Mouse (Mus musculus) MEL (cell line): Measurements from ENCODE around the gene Rgl1. TPM values are rescaled to one million over a fixed set of nuclear protein-coding genes. Genes with fewer than 3 reads are reported as not detected.

ENCODE experiments used
- DNase-seq: peaks from one replicate; pipeline ENCODE4 v3.0.0; 2011; ENCODE audit warnings: low read depth, low spot score
- H3K27ac ChIP-seq: 2 replicates; pipeline ENCODE4 v1.5.1; 2012; ENCODE audit warnings: low read depth, mild to moderate bottlenecking, control low read depth, low read length, moderate library complexity; ENCODE audit not compliant: control insufficient read depth
- H3K27me3 ChIP-seq, 2 experiments: fragments of 150-350 bp in 1 of 2; sonication (generic) in 1 of 2; 2 replicates each; pipeline ENCODE4 v1.6.1; 2012; ENCODE audit warnings: low read length in 2 of 2, mild to moderate bottlenecking in 2 of 2, improper control_type of control experiment in 1 of 2, moderate library complexity in 1 of 2; ENCODE audit not compliant: insufficient read depth in 2 of 2, control insufficient read depth in 1 of 2
- H3K36me3 ChIP-seq, 2 experiments: 2 replicates each; pipeline ENCODE4 v1.6.1; 2012 to 2014; ENCODE audit warnings: low read length in 2 of 2, improper control_type of control experiment in 1 of 2, inconsistent platforms in 1 of 2, mild to moderate bottlenecking in 1 of 2; ENCODE audit not compliant: insufficient read depth in 2 of 2, control insufficient read depth in 1 of 2
- H3K4me1 ChIP-seq, 2 experiments: fragments of 150-350 bp in 1 of 2; sonication (generic) in 1 of 2; 2 replicates each; pipeline ENCODE4 v1.6.1; 2012; ENCODE audit warnings: low read length in 2 of 2, improper control_type of control experiment in 1 of 2, mild to moderate bottlenecking in 1 of 2; ENCODE audit not compliant: insufficient read depth in 2 of 2, control insufficient read depth in 1 of 2
- H3K4me3 ChIP-seq, 2 experiments: fragments of 150-350 bp in 1 of 2; sonication (generic) in 1 of 2; 2 replicates each; pipeline ENCODE4 v1.5.1; 2012; ENCODE audit warnings: low read depth in 2 of 2, low read length in 2 of 2, mild to moderate bottlenecking in 2 of 2, moderate library complexity in 2 of 2, control low read depth in 1 of 2, improper control_type of control experiment in 1 of 2; ENCODE audit not compliant: control insufficient read depth in 1 of 2, insufficient read depth in 1 of 2
- H3K79me2 ChIP-seq: 2 replicates; pipeline ENCODE4 v1.6.1; 2012; ENCODE audit warnings: mild to moderate bottlenecking, low read length, moderate library complexity; ENCODE audit not compliant: control insufficient read depth, poor library complexity, insufficient read depth
- H3K9ac ChIP-seq: 2 replicates; pipeline ENCODE4 v1.6.1; 2012; ENCODE audit warnings: low read depth, mild to moderate bottlenecking, control low read depth, low read length, moderate library complexity; ENCODE audit not compliant: control insufficient read depth, poor library complexity, severe bottlenecking
- H3K9me3 ChIP-seq: fragments of 150-350 bp; sonication (generic); replicated peaks from 2 replicates; pipeline ENCODE4 v1.6.1; 2012; ENCODE audit warnings: mild to moderate bottlenecking, low read length, improper control_type of control experiment, moderate library complexity; ENCODE audit not compliant: insufficient read depth
- BHLHE40 ChIP-seq: IDR thresholded peaks from 2 replicates; pipeline ENCODE4 v1.6.1; 2012; ENCODE audit warnings: low read depth, mild to moderate bottlenecking, inconsistent platforms, low read length, improper control_type of control experiment, borderline replicate concordance
- CTCF ChIP-seq, 3 experiments: IDR thresholded peaks in 2 of 3; conservative IDR thresholded peaks in 1 of 3; 2 replicates each; pipeline ENCODE4 v1.5.1; 2011 to 2012; ENCODE audit warnings: low read length in 3 of 3, low read depth in 2 of 3, mild to moderate bottlenecking in 2 of 3, improper control_type of control experiment in 1 of 3, inconsistent platforms in 1 of 3, mixed read lengths in 1 of 3, moderate library complexity in 1 of 3; ENCODE audit not compliant: control insufficient read depth in 1 of 3, insufficient read depth in 1 of 3, poor library complexity in 1 of 3, severe bottlenecking in 1 of 3
- ELF1 ChIP-seq: IDR thresholded peaks from 2 replicates; pipeline ENCODE4 v1.6.1; 2014; ENCODE audit warnings: low read depth, mild to moderate bottlenecking, inconsistent platforms, low read length, improper control_type of control experiment, moderate library complexity
- EP300 ChIP-seq, 2 experiments: IDR thresholded peaks; 2 replicates each; pipeline ENCODE4 v1.6.1; 2011; ENCODE audit warnings: improper control_type of control experiment in 2 of 2, low read length in 2 of 2, low read depth in 1 of 2, mild to moderate bottlenecking in 1 of 2
- ETS1 ChIP-seq: IDR thresholded peaks from 2 replicates; pipeline ENCODE4 v1.6.1; 2012; ENCODE audit warnings: low read depth, mild to moderate bottlenecking, inconsistent platforms, low read length, improper control_type of control experiment, moderate library complexity
- GATA1 ChIP-seq: IDR thresholded peaks from 2 replicates; pipeline ENCODE4 v1.6.1; 2011; ENCODE audit warnings: low read depth, low read length, improper control_type of control experiment
- HCFC1 ChIP-seq: IDR thresholded peaks from 2 replicates; pipeline ENCODE4 v1.6.1; 2012; ENCODE audit warnings: low read depth, mild to moderate bottlenecking, inconsistent platforms, low read length, improper control_type of control experiment, moderate library complexity
- KAT2A ChIP-seq: conservative IDR thresholded peaks from 2 replicates; pipeline ENCODE4 v1.6.1; 2012; ENCODE audit warnings: low read depth, low read length, improper control_type of control experiment, inconsistent platforms
- MAX ChIP-seq: IDR thresholded peaks from 2 replicates; pipeline ENCODE4 v1.6.1; 2011; ENCODE audit warnings: low read length, improper control_type of control experiment
- MXI1 ChIP-seq: IDR thresholded peaks from 2 replicates; pipeline ENCODE4 v1.6.1; 2011; ENCODE audit warnings: mild to moderate bottlenecking, low read depth, low read length, improper control_type of control experiment
- MYC ChIP-seq: IDR thresholded peaks from 2 replicates; pipeline ENCODE4 v1.6.1; 2011; ENCODE audit warnings: low read depth, mild to moderate bottlenecking, low read length, improper control_type of control experiment, moderate library complexity
- POLR2A ChIP-seq, 2 experiments: IDR thresholded peaks; 2 replicates each; pipeline ENCODE4 v1.6.1; 2011 to 2012; ENCODE audit warnings: low read length in 2 of 2, mild to moderate bottlenecking in 2 of 2, control low read depth in 1 of 2, improper control_type of control experiment in 1 of 2, low read depth in 1 of 2, moderate library complexity in 1 of 2; ENCODE audit not compliant: control insufficient read depth in 1 of 2, insufficient read depth in 1 of 2, poor library complexity in 1 of 2
- POLR2AphosphoS2 ChIP-seq: IDR thresholded peaks from 2 replicates; pipeline ENCODE4 v1.6.1; 2011; ENCODE audit warnings: low read length, improper control_type of control experiment
- RCOR1 ChIP-seq: IDR thresholded peaks from 2 replicates; pipeline ENCODE4 v1.6.1; 2012; ENCODE audit warnings: low read depth, mild to moderate bottlenecking, inconsistent platforms, low read length, improper control_type of control experiment
- SIN3A ChIP-seq: IDR thresholded peaks from 2 replicates; pipeline ENCODE4 v1.6.1; 2012; ENCODE audit warnings: low read length, improper control_type of control experiment, inconsistent platforms
- TBP ChIP-seq: IDR thresholded peaks from 2 replicates; pipeline ENCODE4 v1.8.0; 2011; ENCODE audit warnings: low read depth, low read length, improper control_type of control experiment
- USF1 ChIP-seq: IDR thresholded peaks from 2 replicates; pipeline ENCODE4 v1.6.1; 2014; ENCODE audit warnings: low read depth, mild to moderate bottlenecking, inconsistent platforms, low read length, improper control_type of control experiment, moderate library complexity
- USF2 ChIP-seq, 2 experiments: IDR thresholded peaks; 2 replicates each; pipeline ENCODE4 v1.6.1; 2011 to 2012; ENCODE audit warnings: improper control_type of control experiment in 2 of 2, low read length in 2 of 2, borderline replicate concordance in 1 of 2, inconsistent platforms in 1 of 2, low read depth in 1 of 2, mild to moderate bottlenecking in 1 of 2; ENCODE audit not compliant: insufficient read depth in 1 of 2
- ZC3H11A ChIP-seq: IDR thresholded peaks from 2 replicates; pipeline ENCODE4 v1.6.1; 2012; ENCODE audit warnings: low read depth, mild to moderate bottlenecking, inconsistent platforms, low read length, improper control_type of control experiment
- ZKSCAN1 ChIP-seq: IDR thresholded peaks from 2 replicates; pipeline ENCODE4 v1.6.1; 2012; ENCODE audit warnings: low read depth, mild to moderate bottlenecking, inconsistent platforms, low read length, improper control_type of control experiment, moderate library complexity
- ZMIZ1 ChIP-seq: IDR thresholded peaks from 2 replicates; pipeline ENCODE4 v1.6.1; 2012; ENCODE audit warnings: low read depth, mild to moderate bottlenecking, inconsistent platforms, low read length, improper control_type of control experiment, moderate library complexity
- ZNF384 ChIP-seq: IDR thresholded peaks from 2 replicates; pipeline ENCODE4 v1.6.1; 2012; ENCODE audit warnings: low read depth, mild to moderate bottlenecking, inconsistent platforms, low read length, improper control_type of control experiment
- polyA plus RNA-seq, 2 experiments: library from polyadenylated mRNA; stranded (reverse) in 1 of 2; unstranded in 1 of 2; fragments of >175 nt in 1 of 2; fragments of >200 nt in 1 of 2; gene quantifications; 2 replicates each; pipeline versions ENCODE4 v1.2.1 to v1.2.4; 2012; ENCODE audit warnings: low replicate concordance in 2 of 2, low read depth in 1 of 2; ENCODE audit not compliant: insufficient read length in 2 of 2, insufficient read depth in 1 of 2, missing spikeins in 1 of 2
- total RNA-seq: library from RNA; depleted of rRNA; stranded (reverse); fragments of 300-350 nt; gene quantifications from 2 replicates; pipeline ENCODE4 v1.2.3, GENCODE M21; 2012

The Rgl1 gene
- total and polyA plus RNA-seq, 3 experiments, result 0.12 to 0.39 TPM; not detected in 1

DNA sequence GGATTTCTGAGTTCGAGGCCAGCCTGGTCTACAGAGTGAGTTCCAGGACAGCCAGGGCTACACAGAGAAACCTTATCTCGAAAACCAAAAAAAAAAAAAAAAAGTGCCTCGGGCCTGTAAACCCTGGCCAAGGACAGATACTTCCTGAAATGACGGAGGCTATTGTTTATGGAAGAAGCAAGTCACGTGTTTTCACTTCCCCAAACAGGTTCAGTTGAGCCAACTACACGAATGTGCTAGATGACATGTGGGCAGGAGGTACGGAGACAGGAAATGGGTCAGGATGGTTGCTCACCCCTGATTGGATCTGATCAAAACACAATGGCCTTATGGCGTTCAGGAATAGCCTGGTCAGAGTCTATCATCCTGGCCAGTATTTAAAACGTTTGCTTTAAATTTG lies 32.0 kb upstream of the Rgl1 start:
- Histone ChIP-seq H3K4me3 (no peak overlapping the region), H3K79me2 (no peaks in the 10 kb centered on the region), H3K9ac (peak overlapping the region; percentile 31; the same call in 1 of the 2 replicates), H3K36me3 (peaks cover 0 to 38% of the 10 kb centered on the region in 2 experiments; a peak in 2 of 4 replicates), H3K9me3 (no peaks in the 10 kb centered on the region), H3K4me1 (peaks cover 26 to 59% of the 10 kb centered on the region in 2 experiments), H3K27me3 (no peaks in the 10 kb centered on the region), H3K27ac (peak overlapping the region; percentile 60)
- DNase-seq, result peak; percentile 91
- TF ChIP-seq GATA1, result peak; percentile 68
- peak; percentile 48 to 61; a peak in 2 of 4 replicates for TF ChIP-seq USF2 (IDR thresholded peaks at IDR 0.05; ENCODE audit: borderline replicate concordance in 1 of 2, insufficient read depth in 1 of 2, low read depth in 1 of 2, low read length in 2 of 2)
- peak; percentile 91 for TF ChIP-seq USF1
- no peak for TF ChIP-seq CTCF (IDR thresholded peaks at IDR 0.05 in 2 of 3, conservative IDR thresholded peaks at IDR 0.05 in 1 of 3; ENCODE audit: control insufficient read depth in 1 of 3, insufficient read depth in 1 of 3, low read depth in 2 of 3, low read length in 3 of 3, poor library complexity in 1 of 3, severe bottlenecking in 1 of 3)
- 0 out of 2 replicates have a peak, but pooled peaks have one; percentile 10 for TF ChIP-seq KAT2A
- peak; percentile 89 for TF ChIP-seq BHLHE40
- TF ChIP-seq ELF1, result peak; percentile 80
- peak; percentile 67 for TF ChIP-seq HCFC1
- no peak for TF ChIP-seq POLR2AphosphoS2
- peak; percentile 7; the same call in 1 of the 2 replicates for TF ChIP-seq RCOR1
- peak in 1 of 2 experiments; percentile 41; a peak in 1 of 4 replicates for TF ChIP-seq POLR2A (IDR thresholded peaks at IDR 0.05; ENCODE audit: control insufficient read depth in 1 of 2, insufficient read depth in 1 of 2, low read depth in 1 of 2, low read length in 2 of 2, poor library complexity in 1 of 2)
- peak; percentile 93 for TF ChIP-seq MYC
- no peak for TF ChIP-seq ZC3H11A
- peak; percentile 26 to 37; a peak in 1 of 4 replicates for TF ChIP-seq EP300 (IDR thresholded peaks at IDR 0.05; ENCODE audit: low read depth in 1 of 2, low read length in 2 of 2)
- TF ChIP-seq ZMIZ1, result no peak
- TF ChIP-seq ETS1, result peak; percentile 85
- no peak; the same call in 1 of the 2 replicates for TF ChIP-seq ZKSCAN1
- TF ChIP-seq SIN3A, result peak; percentile 96
- TF ChIP-seq ZNF384, result peak; percentile 97
- peak; percentile 99 for TF ChIP-seq MAX
- TF ChIP-seq MXI1, result peak; percentile 92
- 0 out of 2 replicates have a peak, but pooled peaks have one; percentile 33 for TF ChIP-seq TBP
